Mouse (Mus musculus) testis, adult 2 months (tissue): ENCODE measurements at regions not wholly inside any gene's neighbourhood (a gene's known extent, or its start where the extent isn't known, plus 50 kb on each side); places are given as distances from the start of the nearest gene placed in this dataset.
"Not testable (repeated sequence)": the region's sequence is repeated elsewhere in the genome, so short reads cannot be mapped to it uniquely, and the experiment has no call there.

Source experiments
- H3K27ac ChIP-seq: fragments of 200-500 bp; 2 replicates; pipeline ENCODE4 v1.5.1; 2012; ENCODE audit warnings: low read depth, low read length; ENCODE audit not compliant: control insufficient read depth, insufficient read depth
- H3K27me3 ChIP-seq: fragments of 200-500 bp; 2 replicates; pipeline ENCODE4 v1.6.1; 2012; ENCODE audit warnings: mild to moderate bottlenecking, low read length, moderate library complexity; ENCODE audit not compliant: control insufficient read depth, insufficient read depth
- H3K36me3 ChIP-seq: fragments of 200-500 bp; 2 replicates; pipeline ENCODE4 v1.6.1; 2012; ENCODE audit warnings: mild to moderate bottlenecking, low read length; ENCODE audit not compliant: control insufficient read depth, insufficient read depth
- H3K4me1 ChIP-seq: fragments of 200-500 bp; 2 replicates; pipeline ENCODE4 v1.6.1; 2012; ENCODE audit warnings: low read length; ENCODE audit not compliant: control insufficient read depth, insufficient read depth
- H3K4me3 ChIP-seq: fragments of 200-500 bp; 2 replicates; pipeline ENCODE4 v1.5.1; 2012; ENCODE audit warnings: low read depth, mild to moderate bottlenecking, low read length, moderate library complexity, mixed read lengths; ENCODE audit not compliant: control insufficient read depth
- CTCF ChIP-seq: fragments of 200-500 bp; IDR thresholded peaks from 2 replicates; pipeline ENCODE4 v1.5.1; 2012; ENCODE audit warnings: low read depth, mild to moderate bottlenecking, inconsistent platforms, low read length, moderate library complexity; ENCODE audit not compliant: control insufficient read depth, insufficient read depth, insufficient replicate concordance
- POLR2A ChIP-seq: fragments of 200-500 bp; IDR thresholded peaks from 2 replicates; pipeline ENCODE4 v1.6.1; 2012; ENCODE audit warnings: low read depth, mild to moderate bottlenecking, inconsistent platforms, low read length, moderate library complexity; ENCODE audit not compliant: control insufficient read depth

GRCm38 (mm10) chr2:94699383-94699782 lies 261.4 kb upstream of the Api5 start:
- H3K36me3 ChIP-seq, result no peaks in the 10 kb centered on the region
- no peak overlapping the region for H3K27ac ChIP-seq
- TF ChIP-seq CTCF (no peak), POLR2A (no peak)
- H3K4me3 ChIP-seq, result no peak overlapping the region
- H3K27me3 ChIP-seq, result no peaks in the 10 kb centered on the region
- no peaks in the 10 kb centered on the region for H3K4me1 ChIP-seq

DNA sequence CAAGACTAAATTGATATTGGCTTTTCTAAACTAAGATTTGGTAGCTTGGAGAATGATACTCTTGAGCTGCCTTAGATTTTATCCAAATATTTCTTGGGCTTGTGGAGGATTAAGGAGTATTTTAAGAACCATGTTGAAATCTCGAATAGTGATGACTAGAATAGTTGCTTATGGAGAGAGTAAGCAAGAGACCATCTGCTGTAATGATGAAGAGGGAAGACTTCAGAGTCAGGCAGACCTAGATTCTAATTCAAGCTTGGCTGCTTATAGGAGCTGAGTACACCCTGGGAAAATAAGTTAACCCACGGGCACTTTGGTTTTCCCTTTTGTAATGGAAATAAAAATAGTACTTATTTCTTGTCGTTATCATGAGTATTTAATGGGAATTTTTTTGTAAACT lies 257.3 kb upstream of the Api5 start:
- Histone ChIP-seq H3K36me3 (no peaks in the 10 kb centered on the region), H3K27me3 (no peaks in the 10 kb centered on the region), H3K4me1 (no peaks in the 10 kb centered on the region), H3K4me3 (no peak overlapping the region), H3K27ac (no peak overlapping the region)
- TF ChIP-seq POLR2A (no peak), CTCF (no peak)

GRCm38 (mm10) chr2:94690560-94690959 lies 252.6 kb upstream of the Api5 start:
- no peaks in the 10 kb centered on the region for H3K27me3 ChIP-seq
- TF ChIP-seq POLR2A, result no peak
- TF ChIP-seq CTCF, result no peak
- no peak overlapping the region for H3K4me3 ChIP-seq
- no peak overlapping the region for H3K27ac ChIP-seq
- H3K36me3 ChIP-seq, result no peaks in the 10 kb centered on the region
- H3K4me1 ChIP-seq, result no peaks in the 10 kb centered on the region

DNA sequence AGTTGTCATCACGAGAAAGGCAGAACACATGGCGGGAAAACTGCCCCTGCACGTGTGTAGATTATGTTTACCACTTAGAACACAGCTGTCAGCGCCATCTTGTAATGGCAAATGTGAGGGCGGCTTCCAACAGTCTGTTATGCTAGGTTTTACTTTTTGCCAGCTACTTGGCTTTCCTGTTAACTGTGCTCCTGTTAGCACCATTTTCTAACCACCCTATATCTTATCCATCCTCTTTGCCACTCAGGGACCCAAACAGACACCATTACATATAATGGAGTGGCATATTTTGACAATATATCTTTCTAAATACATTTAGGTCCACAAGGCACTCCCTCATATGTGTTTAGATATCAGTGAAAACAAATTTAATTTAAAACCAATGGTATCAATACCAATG lies 247.7 kb upstream of the Api5 start:
- H3K27ac ChIP-seq, H3K36me3 ChIP-seq, H3K4me3 ChIP-seq, H3K4me1 ChIP-seq, H3K27me3 ChIP-seq: not testable (repeated sequence)

DNA sequence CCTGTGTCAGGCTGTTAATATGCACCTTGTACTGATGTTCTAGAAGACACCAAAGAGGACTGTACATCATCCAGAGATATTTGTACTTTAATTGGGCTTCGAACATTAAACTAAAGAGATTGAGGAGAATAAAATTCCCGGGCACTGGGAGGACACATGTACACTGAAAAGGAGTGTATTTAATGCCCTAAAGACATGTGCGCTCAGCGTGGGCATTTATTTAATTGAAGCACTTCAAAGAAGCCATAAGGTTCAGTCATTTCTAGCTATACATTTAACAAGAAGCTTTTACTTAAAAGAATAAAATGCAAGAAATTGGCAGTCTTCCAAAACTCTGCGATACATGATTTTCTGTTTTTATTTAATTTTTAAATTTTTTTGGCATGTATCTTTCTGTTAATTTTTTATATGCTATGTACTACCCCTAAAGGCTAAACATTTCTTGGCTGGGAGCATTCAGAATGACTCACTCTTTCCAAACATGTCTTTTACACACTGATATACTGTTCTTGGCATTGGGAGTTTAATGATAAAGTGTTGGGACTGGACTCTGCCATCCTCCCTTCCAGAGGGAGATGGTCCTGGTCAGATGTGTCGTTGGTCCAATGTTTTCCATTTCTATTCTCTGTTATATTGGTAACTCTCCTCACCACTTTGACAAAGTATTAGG lies 242.3 kb upstream of the Api5 start:
- no peak for TF ChIP-seq POLR2A
- Histone ChIP-seq H3K4me3 (no peak overlapping the region), H3K36me3 (no peaks in the 10 kb centered on the region), H3K27me3 (no peaks in the 10 kb centered on the region), H3K4me1 (no peaks in the 10 kb centered on the region), H3K27ac (no peak overlapping the region)

- H3K4me3 ChIP-seq, result no peak overlapping the region
- H3K36me3 ChIP-seq, result no peaks in the 10 kb centered on the region
- no peak overlapping the region for H3K27ac ChIP-seq
- TF ChIP-seq CTCF (no peak), POLR2A (no peak)
- H3K4me1 ChIP-seq, result no peaks in the 10 kb centered on the region
- no peaks in the 10 kb centered on the region for H3K27me3 ChIP-seq
These were observed 227.9 kb upstream of the Api5 start for GRCm38 (mm10) chr2:94665850-94666249.

DNA sequence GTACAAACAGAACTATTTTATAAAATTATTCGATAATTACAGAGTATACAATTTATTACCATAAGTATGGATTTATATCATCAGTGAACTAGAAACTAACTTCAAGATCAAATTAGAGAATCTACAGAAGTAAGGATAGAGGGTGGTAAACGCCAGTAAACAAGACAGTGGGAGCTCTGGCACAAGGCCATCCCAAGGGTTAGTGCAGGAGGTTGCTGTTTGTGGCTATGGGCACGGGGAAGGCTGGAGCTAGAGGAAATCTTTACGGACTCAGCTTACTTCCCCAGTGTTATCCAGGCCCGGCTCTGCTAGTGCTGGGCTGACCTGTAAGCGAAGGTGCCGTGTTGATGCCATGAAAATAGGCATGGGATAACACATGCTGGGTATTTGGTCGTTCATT lies 220.5 kb upstream of the Api5 start:
- no peaks in the 10 kb centered on the region for H3K36me3 ChIP-seq
- H3K4me3 ChIP-seq, result no peak overlapping the region
- H3K27ac ChIP-seq, result no peak overlapping the region
- H3K4me1 ChIP-seq, result no peaks in the 10 kb centered on the region
- TF ChIP-seq CTCF (no peak), POLR2A (no peak)
- H3K27me3 ChIP-seq, result no peaks in the 10 kb centered on the region
